Mouse (Mus musculus): Measurements from ENCODE around the gene Usp2.

DNA sequence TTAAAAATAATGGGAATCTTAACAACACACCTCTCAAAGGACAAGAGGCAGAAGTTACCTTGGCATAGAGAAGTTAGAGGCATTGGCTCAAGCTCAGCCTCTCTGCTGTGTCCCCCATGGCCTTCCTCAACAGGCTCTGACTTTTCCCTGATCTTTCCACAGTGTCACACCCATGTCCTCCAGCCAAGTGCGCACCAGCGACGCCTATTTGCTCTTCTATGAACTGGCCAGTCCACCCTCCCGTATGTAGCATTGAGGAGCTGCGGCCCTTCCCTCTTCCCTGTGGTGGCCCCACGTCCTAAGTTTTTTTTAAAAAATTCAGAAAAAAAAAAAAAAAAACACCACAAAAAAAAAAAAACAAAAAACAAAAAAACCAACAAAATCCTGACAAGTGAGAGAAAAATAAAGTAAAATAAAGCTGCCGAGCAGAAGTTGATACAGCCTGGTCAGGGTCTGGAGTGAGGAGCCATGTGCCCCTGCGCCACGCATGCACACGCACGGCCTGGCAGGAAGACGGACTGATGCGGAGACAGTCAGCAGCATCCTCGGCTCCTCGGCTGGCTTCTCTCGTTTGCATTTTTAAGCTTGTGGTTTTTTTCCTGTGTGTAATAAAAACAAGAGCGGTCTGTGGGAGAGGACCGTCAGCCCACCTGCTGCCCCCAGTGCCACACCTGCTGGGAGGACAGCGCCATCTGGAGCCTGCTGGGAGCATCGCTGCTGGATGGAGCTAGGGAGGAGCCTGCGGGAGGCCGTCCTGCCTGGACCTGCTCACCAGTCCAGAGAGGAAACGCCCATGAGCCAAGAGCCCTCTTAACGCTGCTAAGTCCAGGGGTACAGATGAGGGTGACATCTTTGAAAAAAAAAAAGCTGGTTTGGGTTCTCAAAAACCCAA, 27.0 kb downstream of the Usp2 start:
- peak; percentile 50; the same call in 1 of the 2 replicates for TF ChIP-seq POLR2A (IDR thresholded peaks at IDR 0.05; ENCODE audit: insufficient read depth, low read depth, low read length)
- peak; percentile 43; the same call in 1 of the 2 replicates for TF ChIP-seq EP300 (IDR thresholded peaks at IDR 0.05; ENCODE audit: insufficient read depth, low read depth, low read length)
